Mouse (Mus musculus) cerebellum, adult 2 months (tissue): Measurements from ENCODE around the gene Ehd1. TPM values are rescaled to one million over a fixed set of nuclear protein-coding genes. Genes with fewer than 3 reads are reported as not detected.
"Not testable (repeated sequence)": the region's sequence is repeated elsewhere in the genome, so short reads cannot be mapped to it uniquely, and the experiment has no call there.

Experiments used
- DNase-seq, 2 experiments: peaks; one replicate each; pipeline ENCODE4 v3.0.0; 2021
- H3K27ac ChIP-seq: fragments of 200-500 bp; 2 replicates; pipeline ENCODE4 v1.5.1; 2012; ENCODE audit warnings: low read length, control low read depth, inconsistent platforms; ENCODE audit not compliant: insufficient read depth
- H3K27me3 ChIP-seq: fragments of 200-500 bp; 2 replicates; pipeline ENCODE4 v1.6.1; 2012; ENCODE audit warnings: inconsistent platforms, mild to moderate bottlenecking, low read length, moderate library complexity; ENCODE audit not compliant: control insufficient read depth, insufficient read depth
- H3K4me1 ChIP-seq: fragments of 200-500 bp; 2 replicates; pipeline ENCODE4 v1.6.1; 2011; ENCODE audit warnings: low read length; ENCODE audit not compliant: control insufficient read depth, insufficient read depth
- H3K4me3 ChIP-seq: fragments of 200-500 bp; replicated peaks from 2 replicates; pipeline ENCODE3; 2011; ENCODE audit warnings: mild to moderate bottlenecking, low read depth, low read length, control low read depth; ENCODE audit not compliant: insufficient read depth
- CTCF ChIP-seq: fragments of 200-500 bp; IDR thresholded peaks from 2 replicates; pipeline ENCODE4 v1.5.1; 2011; ENCODE audit warnings: low read depth, mild to moderate bottlenecking, control low read depth, low read length, moderate library complexity, borderline replicate concordance; ENCODE audit not compliant: insufficient read depth
- POLR2A ChIP-seq: fragments of 200-500 bp; IDR thresholded peaks from 2 replicates; pipeline ENCODE4 v1.6.1; 2011; ENCODE audit warnings: low read length, control low read depth, borderline replicate concordance; ENCODE audit not compliant: insufficient read depth
- WGBS: fragments of 180-500 bp; shearing (Covaris S2); methylation state at CpG from one replicate; pipeline ENCODE4 v1.1.7; 2018; 5-methylcytosine and 5-hydroxymethylcytosine counted together
- polyA plus RNA-seq: library from polyadenylated mRNA; depleted of rRNA; stranded (reverse); fragments of >200 nt; gene quantifications from 2 replicates; pipeline ENCODE4 v1.2.3, GENCODE M21; 2012

Ehd1 gene
- polyA plus RNA-seq, 1 experiment: 168 TPM

GRCm38 (mm10) chr19:6307733-6308531, 31.4 kb downstream of the Ehd1 start:
- H3K4me3 ChIP-seq: peak overlapping the region; percentile 75
- H3K27me3 ChIP-seq: no peaks in the 10 kb centered on the region
- TF ChIP-seq POLR2A (no peak), CTCF (no peak)
- WGBS: 22% methylated on average over 9 of the region's 9 CpGs
- H3K4me1 ChIP-seq: peaks cover 49% of the 10 kb centered on the region
- peak; percentile 59 to 60 for DNase-seq
- peak overlapping the region; percentile 87 for H3K27ac ChIP-seq

GRCm38 (mm10) chr19:6310181-6310580, 33.7 kb downstream of the Ehd1 start:
- Histone ChIP-seq H3K4me3 (no peak overlapping the region), H3K27me3 (no peaks in the 10 kb centered on the region), H3K27ac (peak overlapping the region; percentile 54), H3K4me1 (peaks cover 58% of the 10 kb centered on the region)
- TF ChIP-seq POLR2A: no peak
- no peak for TF ChIP-seq CTCF
- peak; percentile 62 to 71 for DNase-seq
- 27% methylated on average over 5 of the region's 5 CpGs for WGBS

GRCm38 (mm10) chr19:6311783-6312182, 35.3 kb downstream of the Ehd1 start:
- peaks cover 65% of the 10 kb centered on the region for H3K4me1 ChIP-seq
- 66% methylated on average over 3 of the region's 3 CpGs for WGBS
- DNase-seq, H3K27me3 ChIP-seq, H3K4me3 ChIP-seq, H3K27ac ChIP-seq: not testable (repeated sequence)

- peak overlapping the region; percentile 85 for H3K27ac ChIP-seq
- no peak for TF ChIP-seq POLR2A
- no peak for TF ChIP-seq CTCF
- no peak overlapping the region for H3K4me3 ChIP-seq
- WGBS: 35% methylated on average over 8 of the region's 8 CpGs
- no peaks in the 10 kb centered on the region for H3K27me3 ChIP-seq
- peaks cover 55% of the 10 kb centered on the region for H3K4me1 ChIP-seq
- DNase-seq: peak in 1 of 2 experiments; percentile 62
Observed at GRCm38 (mm10) chr19:6313796-6314195, 37.3 kb downstream of the Ehd1 start.

GRCm38 (mm10) chr19:6314513-6314912, 38.0 kb downstream of the Ehd1 start:
- Histone ChIP-seq H3K4me3 (no peak overlapping the region), H3K27ac (peak overlapping the region; percentile 85), H3K4me1 (peaks cover 53% of the 10 kb centered on the region), H3K27me3 (no peaks in the 10 kb centered on the region)
- peak in 1 of 2 experiments; percentile 54 for DNase-seq
- TF ChIP-seq CTCF (no peak), POLR2A (no peak)
- 20% methylated on average over 8 of the region's 8 CpGs for WGBS

GRCm38 (mm10) chr19:6315573-6315972, 39.0 kb downstream of the Ehd1 start:
- Histone ChIP-seq H3K27ac (peak overlapping the region; percentile 85), H3K27me3 (no peaks in the 10 kb centered on the region), H3K4me1 (peaks cover 43% of the 10 kb centered on the region), H3K4me3 (peak overlapping the region; percentile 18)
- WGBS: 21% methylated on average over 14 of the region's 14 CpGs
- DNase-seq: peak; percentile 79 to 86
- TF ChIP-seq CTCF (no peak), POLR2A (no peak)

GRCm38 (mm10) chr19:6318145-6318544, 41.6 kb downstream of the Ehd1 start:
- no peak overlapping the region for H3K27ac ChIP-seq
- H3K4me1 ChIP-seq: peaks cover 32% of the 10 kb centered on the region
- 79% methylated on average over 12 of the region's 12 CpGs for WGBS
- DNase-seq: no peak
- no peak for TF ChIP-seq POLR2A
- no peak for TF ChIP-seq CTCF
- no peaks in the 10 kb centered on the region for H3K27me3 ChIP-seq
- no peak overlapping the region for H3K4me3 ChIP-seq

GRCm38 (mm10) chr19:6321358-6321757, 44.8 kb downstream of the Ehd1 start:
- H3K4me1 ChIP-seq: peaks cover 2% of the 10 kb centered on the region
- H3K27me3 ChIP-seq: no peaks in the 10 kb centered on the region
- H3K4me3 ChIP-seq: no peak overlapping the region
- TF ChIP-seq CTCF (no peak), POLR2A (no peak)
- no peak overlapping the region for H3K27ac ChIP-seq
- 86% methylated on average over 8 of the region's 8 CpGs for WGBS
- DNase-seq: no peak
